Mouse (Mus musculus): ENCODE results near the gene 6030458C11Rik. TPM values are rescaled to one million over a fixed set of nuclear protein-coding genes. Genes with fewer than 3 reads are reported as not detected.
A peak's percentile ranks its signal among the peaks of the same experiment; 100 is the strongest.

6030458C11Rik gene
- total RNA-seq, 2 experiments from 2014 or later, result 23.0 TPM

DNA sequence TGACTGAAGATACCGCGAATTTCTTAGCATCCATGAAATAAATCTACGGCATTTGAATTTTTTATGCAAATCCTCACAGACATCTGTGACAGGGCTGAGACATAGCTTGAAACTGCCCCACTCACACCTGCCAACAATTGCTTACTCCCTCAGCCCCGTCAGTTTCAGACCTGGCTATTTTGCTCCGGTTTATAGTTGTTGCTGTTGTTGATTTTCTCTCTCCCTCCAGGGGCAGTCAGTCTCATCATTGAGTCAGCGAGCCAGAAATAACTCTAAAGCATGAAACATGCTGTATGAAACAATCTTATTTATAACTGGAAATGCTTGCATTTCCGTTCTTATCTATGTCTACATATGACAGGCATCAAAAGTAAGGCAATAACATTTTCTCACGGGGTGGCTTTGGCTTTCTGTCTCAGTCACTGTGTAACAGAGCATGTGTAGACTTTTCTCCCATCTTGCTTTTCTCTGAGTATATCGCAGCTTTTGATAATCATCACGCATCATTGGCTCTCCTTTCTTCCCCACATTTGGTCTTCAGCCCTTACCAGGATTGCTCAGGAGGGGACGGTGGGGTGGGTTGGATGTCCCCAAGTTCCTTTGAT is 50.2 kb downstream of the 6030458C11Rik start:
- intact Hi-C loops (cut with DNase I), result no loop called here

DNA sequence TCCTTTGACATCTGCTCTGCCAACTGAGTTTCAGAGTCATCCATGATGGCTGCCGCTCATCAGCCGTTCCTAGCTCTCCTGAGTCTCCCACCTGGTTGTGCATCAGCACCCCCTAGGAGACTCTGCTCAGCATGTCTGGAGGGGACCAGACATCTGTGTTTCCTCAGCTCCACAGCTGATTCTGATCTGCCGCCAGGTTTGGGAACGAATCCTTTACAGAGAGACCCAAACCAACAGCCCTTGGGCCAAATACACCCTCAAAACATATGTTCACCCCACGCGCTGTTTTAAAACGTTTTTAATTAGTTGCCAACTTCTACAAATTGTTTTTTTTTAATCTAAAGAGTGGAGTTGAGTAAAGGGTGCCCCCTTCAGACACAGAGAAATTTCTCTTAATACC is 53.5 kb downstream of the 6030458C11Rik start:
- intact Hi-C loops (cut with DNase I), result no loop called here
- peak; percentile 61 to 62 for DNase-seq (ENCODE audit: extremely low spot score in 1 of 2, low spot score in 2 of 2)

More for the DNA sequence above, 50.2 kb downstream of the 6030458C11Rik start:
- DNase-seq (ENCODE audit: extremely low spot score in 1 of 2, low spot score in 2 of 2), result no peak

- DNase-seq (ENCODE audit: extremely low spot score in 1 of 2, low spot score in 2 of 2), result no peak
- intact Hi-C loops (cut with DNase I), result no loop called here
Observed at GRCm38 (mm10) chr15:12766848-12767247, 57.6 kb downstream of the 6030458C11Rik start.

DNA sequence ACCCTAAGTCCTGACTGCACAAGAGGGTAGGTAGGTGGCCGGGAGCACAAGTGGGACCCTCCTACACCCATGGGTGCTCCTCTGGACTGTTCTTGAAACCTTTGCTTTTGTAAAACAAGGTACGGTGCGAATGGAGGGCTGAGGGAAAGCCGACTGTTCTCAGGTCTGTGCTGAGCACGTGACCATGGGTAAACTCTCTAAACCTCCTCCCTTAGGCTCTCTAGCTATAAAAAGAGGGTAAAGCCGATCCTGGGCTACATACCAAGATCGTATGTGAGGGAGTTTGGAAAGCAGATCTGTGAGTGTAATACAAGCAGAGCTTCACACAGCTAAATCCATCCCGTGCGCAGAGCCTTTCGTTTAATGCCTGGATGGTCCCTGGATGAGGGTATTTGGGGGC is 61.3 kb downstream of the 6030458C11Rik start:
- DNase-seq (ENCODE audit: extremely low spot score in 1 of 2, low spot score in 2 of 2), result no peak
- intact Hi-C loops (cut with DNase I), result no loop called here

DNA sequence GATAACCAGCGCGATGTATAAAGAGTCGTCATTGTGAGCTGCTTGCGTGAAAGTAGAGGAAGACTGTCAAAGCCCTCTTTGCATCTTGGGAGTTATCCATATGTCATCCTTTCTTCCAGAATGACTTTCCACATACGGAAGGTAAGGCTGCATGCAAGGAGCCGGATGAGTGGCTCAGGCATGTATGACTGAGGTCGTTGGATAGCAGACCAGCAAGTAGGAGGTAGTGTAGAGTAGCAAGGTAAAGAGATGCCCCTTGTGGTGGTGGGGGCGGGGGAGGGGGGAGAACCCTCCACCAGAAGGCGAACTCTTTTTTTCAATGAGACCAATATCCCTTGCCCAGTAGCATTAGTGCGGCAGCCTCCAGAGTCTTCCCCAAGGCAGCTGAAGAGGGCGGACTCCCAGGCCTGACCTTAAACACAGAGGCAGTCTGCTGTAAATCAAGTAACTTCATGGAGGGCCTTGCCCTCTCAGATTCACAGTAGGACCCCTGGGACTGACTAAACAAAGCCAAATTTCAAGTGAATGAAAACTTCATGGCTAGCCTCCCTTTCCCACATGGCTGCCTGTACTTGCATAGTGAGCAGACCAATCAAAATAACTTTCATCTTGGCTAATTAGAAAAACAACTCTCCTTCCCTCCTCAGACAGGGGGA is 62.1 kb downstream of the 6030458C11Rik start:
- intact Hi-C loops (cut with DNase I), result no loop called here
- no peak for DNase-seq (ENCODE audit: extremely low spot score in 1 of 2, low spot score in 2 of 2)

- DNase-seq (ENCODE audit: extremely low spot score in 1 of 2, low spot score in 2 of 2), result no peak
- intact Hi-C loops (cut with DNase I), result no loop called here
Observed at GRCm38 (mm10) chr15:12760747-12761146, 63.7 kb downstream of the 6030458C11Rik start.

GRCm38 (mm10) chr15:12758461-12758860 is 66.0 kb downstream of the 6030458C11Rik start:
- no peak for DNase-seq (ENCODE audit: extremely low spot score in 1 of 2, low spot score in 2 of 2)
- intact Hi-C loops (cut with DNase I), result no loop called here

Small RNA genes lying within 50 kb of the gene (microRNA-seq; reads per million reads assigned to microRNA genes)
- not detected for gene Gm47288

Other genes with a start within 250 kb of the 6030458C11Rik start
- gene Pdzd2, start 84.7 kb downstream of the 6030458C11Rik start, total RNA-seq (2021), result 100 to 1,000 TPM; 106 to 114 TPM
- gene Drosha, start 166 bp upstream of the 6030458C11Rik start, total RNA-seq (2021), result 10 to 100 TPM; 90.3 to 92.2 TPM

Data from left cerebral cortex, postnatal 10 days (tissue).